Mouse (Mus musculus) neural tube, embryonic 15.5 days (tissue): ENCODE results near the gene Ihh. TPM values are rescaled to one million over a fixed set of nuclear protein-coding genes. Genes with fewer than 3 reads are reported as not detected.

Experiments used
- ATAC-seq: fragments of 200-750 bp; cut with Nextera tagmentation; 2 replicates; pipeline ENCODE4 v1.8.0; 2017; ENCODE audit warnings: mild to moderate bottlenecking, moderate TSS enrichment, moderate library complexity; ENCODE audit not compliant: low FRiP score
- H3K27ac ChIP-seq: fragments of 300-500 bp; sonication (generic); replicated peaks from 2 replicates; pipeline ENCODE4 v1.5.1; 2015; ENCODE audit warnings: mild to moderate bottlenecking, inconsistent platforms
- H3K27me3 ChIP-seq: fragments of 300-500 bp; sonication (generic); replicated peaks from 2 replicates; pipeline ENCODE4 v1.6.1; 2015; ENCODE audit warnings: inconsistent platforms
- H3K36me3 ChIP-seq: fragments of 300-500 bp; sonication (generic); 2 replicates; pipeline ENCODE4 v1.6.1; 2015; ENCODE audit warnings: inconsistent platforms
- H3K4me1 ChIP-seq: fragments of 300-500 bp; sonication (generic); 2 replicates; pipeline ENCODE4 v1.6.1; 2015; ENCODE audit warnings: inconsistent platforms
- H3K4me2 ChIP-seq: fragments of 300-500 bp; sonication (generic); 2 replicates; pipeline ENCODE4 v1.6.1; 2015; ENCODE audit warnings: inconsistent platforms, mild to moderate bottlenecking, moderate library complexity
- H3K4me3 ChIP-seq: fragments of 300-500 bp; sonication (generic); replicated peaks from 2 replicates; pipeline ENCODE4 v1.5.1; 2015; ENCODE audit warnings: mild to moderate bottlenecking, inconsistent platforms
- H3K9ac ChIP-seq: fragments of 300-500 bp; sonication (generic); replicated peaks from 2 replicates; pipeline ENCODE4 v1.6.1; 2015; ENCODE audit warnings: mild to moderate bottlenecking, inconsistent platforms
- H3K9me3 ChIP-seq: fragments of 300-500 bp; sonication (generic); replicated peaks from 2 replicates; pipeline ENCODE4 v1.6.1; 2016; ENCODE audit warnings: inconsistent platforms
- WGBS: fragments of 180-500 bp; shearing (Covaris S2); methylation state at CpG from one replicate; pipeline ENCODE4 v1.1.7; 2015; ENCODE audit warnings: mixed read lengths; 5-methylcytosine and 5-hydroxymethylcytosine counted together
- microRNA counts: library from miRNA; unstranded; fragments of <30 nt; microRNA quantifications from one replicate; lab custom pipeline; 2016
- microRNA-seq: library from miRNA; unstranded; fragments of <30 nt; microRNA quantifications from one replicate; pipeline ENCODE4, GENCODE M21; 2017
- polyA plus RNA-seq: library from polyadenylated mRNA; unstranded; fragments of >200 nt; fragmentation: Nextera tagmentation; extraction: Ambion mirVana; gene quantifications from 2 replicates; pipeline ENCODE4 v1.2.1, GENCODE M21; 2015

Gene Ihh
- polyA plus RNA-seq, 1 experiment from 2014 or later = 0.84 TPM

GRCm38 (mm10) chr1:74897976-74898375, 53.5 kb downstream of the Ihh start:
- Histone ChIP-seq H3K4me2 (no peak overlapping the region), H3K27ac (no peak overlapping the region), H3K4me1 (peaks cover 16% of the 10 kb centered on the region), H3K9ac (no peak overlapping the region), H3K27me3 (peaks cover 95% of the 10 kb centered on the region), H3K4me3 (no peak overlapping the region), H3K9me3 (no peaks in the 10 kb centered on the region), H3K36me3 (no peaks in the 10 kb centered on the region)
- WGBS = 5% methylated on average over 7 of the region's 7 CpGs
- ATAC-seq = no peak

MicroRNA genes within 50 kb of the gene (microRNA counts, 519-probe panel; counts per million panel counts)
- microRNA mmu-miR-375 (lab: Ali Mortazavi, UCI) = 2,470 counts per million, percentile 56 among the panel's probes with 10 or more counts

Small RNA genes lying within 50 kb of the gene (microRNA-seq; reads per million reads assigned to microRNA genes)
- 142 reads per million, percentile 58 among the genes with 10 or more reads in this experiment for gene Mir375

Other genes starting within 250 kb of the Ihh start
- gene Cyp27a1, start 238.1 kb downstream of the Ihh start, polyA plus RNA-seq = 2.9 and 3.2 TPM in 2 replicates
- gene Prkag3, start 202.5 kb downstream of the Ihh start, polyA plus RNA-seq = 0.17 and 0.40 TPM in 2 replicates
- 5.7 and 6.4 TPM in 2 replicates for gene Wnt6, start 179.8 kb downstream of the Ihh start, polyA plus RNA-seq
- 0.09 and 0.20 TPM in 2 replicates for gene Wnt10a, start 160.2 kb downstream of the Ihh start, polyA plus RNA-seq
- 10.0 and 11.6 TPM in 2 replicates for gene Cdk5r2, start 96.7 kb downstream of the Ihh start, polyA plus RNA-seq
- 0.73 TPM in 1 of 2 replicates, not detected in the other for gene Fev, start 66.3 kb downstream of the Ihh start, polyA plus RNA-seq
- 0.41 and 1.5 TPM in 2 replicates for gene Cryba2, start 58.5 kb downstream of the Ihh start, polyA plus RNA-seq
- gene Cfap65, start 16.1 kb downstream of the Ihh start, polyA plus RNA-seq = 0.41 and 0.43 TPM in 2 replicates
- 6.0 and 7.1 TPM in 2 replicates for gene Nhej1, start 173.5 kb upstream of the Ihh start, polyA plus RNA-seq
- gene Slc23a3, start 182.2 kb upstream of the Ihh start, polyA plus RNA-seq = not detected in 2 replicates
- 46.3 and 48.9 TPM in 2 replicates for gene Cnppd1, start 191.0 kb upstream of the Ihh start, polyA plus RNA-seq
- gene Retreg2, start 191.1 kb upstream of the Ihh start, polyA plus RNA-seq = 133 and 140 TPM in 2 replicates
- 37.3 and 40.0 TPM in 2 replicates for gene Zfand2b, start 217.0 kb upstream of the Ihh start, polyA plus RNA-seq
- 54.0 and 54.9 TPM in 2 replicates for gene Abcb6, start 228.7 kb upstream of the Ihh start, polyA plus RNA-seq
- 24.9 and 25.1 TPM in 2 replicates for gene Ankzf1, start 240.5 kb upstream of the Ihh start, polyA plus RNA-seq
- gene Atg9a, start 240.5 kb upstream of the Ihh start, polyA plus RNA-seq = 59.2 and 63.6 TPM in 2 replicates